Mouse (Mus musculus) stomach, adult 2 months (tissue): Measurements from ENCODE around the gene Prss27. TPM values are rescaled to one million over a fixed set of nuclear protein-coding genes. Genes with fewer than 3 reads are reported as not detected.

Experiments
- polyA plus RNA-seq: library from polyadenylated mRNA; depleted of rRNA; stranded (reverse); fragments of >200 nt; gene quantifications from 2 replicates; pipeline ENCODE4 v1.2.3, GENCODE M21; 2012; rRNA removed

Gene Prss27
- polyA plus RNA-seq, result 10.9 and 15.8 TPM in 2 replicates

GRCm38 (mm10) chr17:24037844-24038243 lies at the start of gene Prss27:
Gene Prss27 (plus strand): TSS chr17:24038144.

DNA sequence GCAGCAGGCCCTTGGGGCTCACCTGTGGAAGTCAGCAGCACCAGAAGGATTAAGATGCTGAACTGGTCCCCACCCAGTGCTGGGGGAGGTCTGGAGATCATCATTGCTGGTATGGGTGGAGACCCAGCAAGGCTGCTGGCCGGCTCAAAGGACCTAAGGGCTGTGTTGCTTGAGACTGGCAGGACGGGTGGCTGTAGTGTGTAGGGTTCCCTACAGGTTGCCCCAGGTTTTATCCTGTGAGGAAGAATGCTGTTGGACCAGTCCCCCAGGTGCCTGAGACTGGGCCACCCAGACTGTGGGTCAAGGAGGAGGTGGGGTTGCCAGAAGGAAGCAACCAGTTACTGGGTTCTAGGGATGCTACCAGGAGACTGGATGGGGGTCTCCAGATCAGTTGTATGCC lies 40.0 kb upstream of the Prss27 start, which contains the start of gene Prss22:
Gene Prss22 (minus strand): TSS at position 200 of the 400 bp plus-strand sequence.

DNA sequence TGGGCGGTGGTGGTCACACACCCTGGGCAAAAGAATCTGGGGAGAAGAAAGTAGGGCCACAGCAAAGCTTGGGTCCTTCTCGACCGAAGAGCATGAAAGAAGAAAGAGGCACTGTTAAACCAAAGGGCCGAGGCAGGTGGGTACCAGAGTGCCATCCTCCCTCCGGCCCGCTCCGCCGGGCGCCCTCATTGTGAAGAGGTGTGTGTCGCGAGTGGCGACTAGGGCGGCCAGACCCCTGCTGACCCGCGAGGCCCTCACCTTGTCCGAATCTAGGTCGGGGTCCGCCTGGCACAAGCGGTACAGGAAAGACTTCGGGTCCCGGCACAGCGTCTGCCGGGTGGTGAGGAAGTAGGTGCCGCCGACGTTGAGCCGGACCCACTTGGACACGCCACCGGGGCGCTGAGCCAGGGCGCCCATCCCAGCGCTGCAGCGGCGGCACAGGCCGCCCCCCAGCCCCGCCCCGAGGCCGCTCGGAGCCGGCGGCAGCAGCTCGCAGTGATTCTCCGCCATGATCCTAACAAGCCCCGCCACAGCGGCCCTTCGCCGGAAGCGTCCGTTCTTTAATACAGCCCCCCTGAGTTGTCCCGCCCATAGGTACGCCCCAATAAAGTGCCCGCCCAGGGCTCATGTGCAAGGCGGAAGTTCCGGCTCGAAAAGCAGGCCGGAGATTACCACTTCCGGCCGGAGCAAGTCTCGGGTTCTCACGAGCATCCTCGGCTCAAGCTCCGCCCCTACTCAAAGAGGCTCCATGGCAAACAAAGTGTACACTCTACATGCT lies 35.2 kb downstream of the Prss27 start, which contains the start of gene Kctd5:
Gene Kctd5 (minus strand): TSS at position 567 of the 778 bp plus-strand sequence.

Other genes with a start within 250 kb of the Prss27 start
- gene Srrm2, start 247.6 kb upstream of the Prss27 start, polyA plus RNA-seq, result 196 and 280 TPM in 2 replicates
- gene Elob, start 209.0 kb upstream of the Prss27 start, polyA plus RNA-seq, result 361 and 511 TPM in 2 replicates
- 0.04 and 0.39 TPM in 2 replicates for gene Prss33, start 202.1 kb upstream of the Prss27 start, polyA plus RNA-seq
- 9.4 and 22.5 TPM in 2 replicates for gene Prss32, start 194.3 kb upstream of the Prss27 start, polyA plus RNA-seq
- gene Prss41, start 194.0 kb upstream of the Prss27 start, polyA plus RNA-seq, result 0.24 and 1.5 TPM in 2 replicates
- gene Prss21, start 170.1 kb upstream of the Prss27 start, polyA plus RNA-seq, result not detected in 2 replicates
- not detected in 2 replicates for gene Dcpp1, start 157.3 kb upstream of the Prss27 start, polyA plus RNA-seq
- gene Dcpp2, start 157.3 kb upstream of the Prss27 start, polyA plus RNA-seq, result not detected in 2 replicates
- not detected in 2 replicates for gene Dcpp3, start 120.7 kb upstream of the Prss27 start, polyA plus RNA-seq
- not detected in 2 replicates for gene Sbp, start 96.5 kb upstream of the Prss27 start, polyA plus RNA-seq
- gene Sbpl, start 82.9 kb upstream of the Prss27 start, polyA plus RNA-seq, result not detected in 2 replicates
- gene Prss30, start 57.6 kb upstream of the Prss27 start, polyA plus RNA-seq, result 0.45 and 0.55 TPM in 2 replicates
- 0.58 and 0.98 TPM in 2 replicates for gene Prss22, start 40.0 kb upstream of the Prss27 start, polyA plus RNA-seq
- 12.6 and 22.9 TPM in 2 replicates for gene Kctd5, start 35.3 kb downstream of the Prss27 start, polyA plus RNA-seq
- 5.5 and 8.3 TPM in 2 replicates for gene Pdpk1, start 112.8 kb downstream of the Prss27 start, polyA plus RNA-seq
- gene Amdhd2, start 125.6 kb downstream of the Prss27 start, polyA plus RNA-seq, result 19.8 and 28.3 TPM in 2 replicates
- gene Atp6v0c, start 131.6 kb downstream of the Prss27 start, polyA plus RNA-seq, result 453 and 617 TPM in 2 replicates
- gene Tbc1d24, start 167.4 kb downstream of the Prss27 start, polyA plus RNA-seq, result 4.8 and 7.3 TPM in 2 replicates
- gene Ntn3, start 171.4 kb downstream of the Prss27 start, polyA plus RNA-seq, result 2.0 and 3.2 TPM in 2 replicates
- 2.8 and 4.9 TPM in 2 replicates for gene Tedc2, start 182.7 kb downstream of the Prss27 start, polyA plus RNA-seq
- gene Ccnf, start 213.3 kb downstream of the Prss27 start, polyA plus RNA-seq, result 2.5 and 3.2 TPM in 2 replicates